Mouse (Mus musculus) megakaryocyte, adult 5-6 weeks (primary cell): ENCODE measurements at regions not wholly inside any gene's neighbourhood (a gene's known extent, or its start where the extent isn't known, plus 50 kb on each side); places are given as distances from the start of the nearest gene placed in this dataset.

Experiments used
- ATAC-seq: 2 replicates; pipeline ENCODE4 v1.8.0; 2016; ENCODE audit warnings: mild to moderate bottlenecking, inconsistent platforms; ENCODE audit not compliant: poor library complexity, severe bottlenecking

GRCm38 (mm10) chr12:78086016-78086415 lies 108.0 kb upstream of the Gm6657 start:
- no peak for ATAC-seq

- ATAC-seq = peak; percentile 81
Measured at GRCm38 (mm10) chr12:78087921-78088320, 106.1 kb upstream of the Gm6657 start.

GRCm38 (mm10) chr12:78094471-78094870 lies 99.6 kb upstream of the Gm6657 start:
- no peak for ATAC-seq

GRCm38 (mm10) chr12:78095352-78095751 lies 98.7 kb upstream of the Gm6657 start:
- ATAC-seq = no peak

- ATAC-seq = no peak
Measured at GRCm38 (mm10) chr12:78095916-78096315, 98.1 kb upstream of the Gm6657 start.

GRCm38 (mm10) chr12:78097119-78097518 lies 96.9 kb upstream of the Gm6657 start:
- ATAC-seq = no peak

DNA sequence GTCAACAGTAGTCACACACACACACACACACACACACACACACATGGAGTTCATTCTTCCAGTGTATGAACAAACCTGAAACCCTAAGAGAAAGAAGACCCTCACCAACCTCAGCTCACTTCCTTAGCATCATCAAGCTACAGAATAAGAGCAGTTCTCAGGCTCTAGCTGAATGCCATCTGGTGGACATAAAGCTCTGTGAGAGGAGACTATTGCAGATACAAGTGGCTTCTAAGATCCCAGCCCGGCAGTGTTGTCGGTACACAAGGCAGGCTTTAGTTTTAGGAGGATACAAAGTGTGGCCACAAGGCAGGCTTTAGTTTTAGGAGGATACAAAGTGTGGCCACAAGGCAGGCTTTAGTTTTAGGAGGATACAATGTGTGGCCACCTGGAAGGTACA lies 96.3 kb upstream of the Gm6657 start:
- ATAC-seq = no peak

GRCm38 (mm10) chr12:78098765-78099194 lies 95.3 kb upstream of the Gm6657 start:
- ATAC-seq = no peak

GRCm38 (mm10) chr12:78099761-78100160 lies 94.3 kb upstream of the Gm6657 start:
- ATAC-seq = no peak

- ATAC-seq = no peak
Measured at GRCm38 (mm10) chr12:78100756-78101155, 93.3 kb upstream of the Gm6657 start.

GRCm38 (mm10) chr12:78109931-78110330 lies 84.1 kb upstream of the Gm6657 start:
- no peak for ATAC-seq

DNA sequence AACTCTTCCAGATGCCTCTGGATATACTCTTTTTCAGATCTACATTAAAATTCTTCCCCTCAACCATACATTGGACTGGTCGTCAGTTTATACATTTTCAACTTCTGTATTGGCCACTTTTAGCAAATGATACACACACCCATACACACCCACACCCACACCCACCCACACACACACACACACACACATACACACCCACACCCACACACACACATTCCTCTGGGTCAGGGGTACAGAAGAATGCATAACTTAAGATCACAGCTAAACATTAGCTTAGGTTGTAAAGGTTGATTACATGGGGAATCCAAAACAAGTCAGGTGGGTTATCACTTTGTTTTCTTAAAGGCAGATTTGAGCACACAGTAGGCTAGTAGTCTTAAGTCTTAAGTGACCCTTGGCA lies 75.9 kb upstream of the Gm6657 start:
- no peak for ATAC-seq

DNA sequence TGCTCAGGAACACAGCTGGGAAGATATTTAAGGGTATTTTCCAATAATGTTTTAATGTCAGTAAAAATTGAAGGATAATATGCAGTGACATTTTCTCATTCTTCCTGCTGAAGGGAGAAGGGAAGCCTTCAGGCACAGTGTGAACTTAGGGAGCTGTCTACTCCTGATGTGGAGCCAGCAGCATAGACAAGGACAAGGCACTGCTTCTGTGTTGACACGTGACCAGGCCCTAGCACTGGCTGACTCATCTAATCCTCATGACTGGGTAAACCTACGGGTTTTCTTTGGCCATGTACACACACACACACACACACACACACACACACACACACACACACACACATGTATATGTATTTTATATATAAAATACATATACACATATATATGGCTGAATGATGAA lies 74.8 kb upstream of the Gm6657 start:
- ATAC-seq = no peak

- no peak for ATAC-seq
Measured at GRCm38 (mm10) chr12:78119855-78120254, 74.2 kb upstream of the Gm6657 start.

GRCm38 (mm10) chr12:78129130-78129845 lies 64.8 kb upstream of the Gm6657 start:
- no peak for ATAC-seq

- no peak for ATAC-seq
Measured at GRCm38 (mm10) chr12:78132016-78132797, 61.8 kb upstream of the Gm6657 start.

GRCm38 (mm10) chr12:78133341-78133740 lies 60.7 kb upstream of the Gm6657 start:
- no peak for ATAC-seq

DNA sequence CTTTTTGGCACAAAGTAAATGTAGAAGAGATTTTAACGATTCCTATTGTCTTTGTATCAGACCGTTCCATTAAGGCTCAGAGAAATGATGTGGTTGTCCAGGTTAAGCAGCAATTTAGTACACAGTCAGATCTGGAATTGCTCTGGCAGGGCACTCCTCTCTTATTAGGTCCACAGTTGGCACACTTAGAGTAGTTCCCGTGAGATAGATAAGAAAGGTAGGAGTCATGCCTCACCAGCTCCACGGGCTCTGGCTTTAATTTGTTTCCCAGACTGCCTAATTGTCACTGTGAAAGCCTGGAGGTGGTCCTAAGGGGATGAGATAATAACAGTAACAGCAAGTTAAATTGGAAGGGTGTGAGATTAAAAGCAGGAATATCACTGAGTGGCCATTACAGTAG lies 60.1 kb upstream of the Gm6657 start:
- no peak for ATAC-seq

GRCm38 (mm10) chr12:78137196-78137595 lies 56.8 kb upstream of the Gm6657 start:
- ATAC-seq = no peak

GRCm38 (mm10) chr12:78138467-78138866 lies 55.6 kb upstream of the Gm6657 start:
- ATAC-seq = no peak
